Mouse (Mus musculus) lung, embryonic 16.5 days (tissue): ENCODE results near the gene Tbcd. TPM values are rescaled to one million over a fixed set of nuclear protein-coding genes. Genes with fewer than 3 reads are reported as not detected.

Source experiments
- ATAC-seq: fragments of 200-750 bp; cut with Nextera tagmentation; 2 replicates; pipeline ENCODE4 v1.8.0; 2017; ENCODE audit warnings: low read depth, mild to moderate bottlenecking, moderate library complexity
- H3K27ac ChIP-seq: fragments of 300-500 bp; sonication (generic); 2 replicates; pipeline ENCODE4 v1.5.1; 2014; ENCODE audit warnings: mild to moderate bottlenecking, control low read depth, low read length
- H3K27me3 ChIP-seq: fragments of 300-500 bp; sonication (generic); 2 replicates; pipeline ENCODE4 v1.6.1; 2014; ENCODE audit warnings: low read depth, low read length, mixed read lengths; ENCODE audit not compliant: control insufficient read depth, insufficient read depth
- H3K36me3 ChIP-seq: fragments of 300-500 bp; sonication (generic); 2 replicates; pipeline ENCODE4 v1.6.1; 2014; ENCODE audit warnings: low read length; ENCODE audit not compliant: control insufficient read depth, insufficient read depth
- H3K4me1 ChIP-seq: fragments of 300-500 bp; sonication (generic); replicated peaks from 2 replicates; pipeline ENCODE4 v1.6.1; 2014; ENCODE audit warnings: low read length, mixed read lengths; ENCODE audit not compliant: control insufficient read depth, insufficient read depth
- H3K4me2 ChIP-seq: fragments of 300-500 bp; sonication (generic); 2 replicates; pipeline ENCODE4 v1.6.1; 2014; ENCODE audit warnings: low read depth, low read length, control low read depth
- H3K4me3 ChIP-seq: fragments of 300-500 bp; sonication (generic); 2 replicates; pipeline ENCODE4 v1.5.1; 2014; ENCODE audit warnings: mild to moderate bottlenecking, low read length, control low read depth
- H3K9ac ChIP-seq: fragments of 300-500 bp; sonication (generic); 2 replicates; pipeline ENCODE4 v1.6.1; 2014; ENCODE audit warnings: low read length, control low read depth
- H3K9me3 ChIP-seq: fragments of 300-500 bp; sonication (generic); 2 replicates; pipeline ENCODE4 v1.6.1; 2016; ENCODE audit warnings: low read length; ENCODE audit not compliant: control insufficient read depth
- WGBS: fragments of 180-500 bp; shearing (Covaris S2); extraction: QIAGEN DNeasy Blood & Tissue Kit; methylation state at CpG from one replicate; pipeline ENCODE4 v1.1.7; 2014; 5-methylcytosine and 5-hydroxymethylcytosine counted together
- polyA plus RNA-seq: library from polyadenylated mRNA; unstranded; fragments of >200 nt; fragmentation: Nextera tagmentation; extraction: Ambion mirVana; gene quantifications from 2 replicates; pipeline ENCODE4 v1.2.1, GENCODE M21; 2015

Tbcd gene
- polyA plus RNA-seq, 1 experiment from 2014 or later = 31.6 TPM

GRCm38 (mm10) chr11:121564265-121564664 is 112.5 kb downstream of the Tbcd start:
- H3K4me2 ChIP-seq = no peak overlapping the region
- no peak for ATAC-seq
- WGBS = 93% methylated on average over 4 of the region's 4 CpGs

GRCm38 (mm10) chr11:121581856-121582255 is 130.1 kb downstream of the Tbcd start:
- ATAC-seq = no peak
- H3K36me3 ChIP-seq = peaks cover 5% of the 10 kb centered on the region; the same call in 1 of the 2 replicates

More at GRCm38 (mm10) chr11:121564265-121564664, 112.5 kb downstream of the Tbcd start:
- H3K36me3 ChIP-seq = no peaks in the 10 kb centered on the region
- no peak overlapping the region for H3K27ac ChIP-seq
- no peaks in the 10 kb centered on the region for H3K27me3 ChIP-seq
- H3K4me1 ChIP-seq = no peaks in the 10 kb centered on the region
- no peaks in the 10 kb centered on the region for H3K9me3 ChIP-seq
- H3K9ac ChIP-seq = no peak overlapping the region
- no peak overlapping the region for H3K4me3 ChIP-seq

GRCm38 (mm10) chr11:121597254-121597653 is 145.5 kb downstream of the Tbcd start:
- ATAC-seq = no peak
- Histone ChIP-seq H3K4me3 (no peak overlapping the region), H3K27ac (no peak overlapping the region)

More at GRCm38 (mm10) chr11:121581856-121582255, 130.1 kb downstream of the Tbcd start:
- H3K9ac ChIP-seq = no peak overlapping the region
- H3K27me3 ChIP-seq = no peaks in the 10 kb centered on the region
- H3K4me2 ChIP-seq = no peak overlapping the region
- H3K9me3 ChIP-seq = no peaks in the 10 kb centered on the region
- H3K27ac ChIP-seq = no peak overlapping the region
- H3K4me1 ChIP-seq = no peaks in the 10 kb centered on the region
- H3K4me3 ChIP-seq = no peak overlapping the region

GRCm38 (mm10) chr11:121601422-121601821 is 149.7 kb downstream of the Tbcd start:
- H3K9me3 ChIP-seq = no peaks in the 10 kb centered on the region
- H3K4me2 ChIP-seq = no peak overlapping the region
- no peak overlapping the region for H3K9ac ChIP-seq
- no peaks in the 10 kb centered on the region for H3K4me1 ChIP-seq
- no peak for ATAC-seq
- peaks cover 5% of the 10 kb centered on the region; the same call in 1 of the 2 replicates for H3K36me3 ChIP-seq
- no peaks in the 10 kb centered on the region for H3K27me3 ChIP-seq
- no peak overlapping the region for H3K27ac ChIP-seq
- 77% methylated on average over 3 of the region's 3 CpGs for WGBS
- H3K4me3 ChIP-seq = no peak overlapping the region

More at GRCm38 (mm10) chr11:121597254-121597653, 145.5 kb downstream of the Tbcd start:
- Histone ChIP-seq H3K36me3 (peaks cover 3% of the 10 kb centered on the region; the same call in 1 of the 2 replicates), H3K4me1 (no peaks in the 10 kb centered on the region), H3K27me3 (no peaks in the 10 kb centered on the region), H3K9ac (no peak overlapping the region), H3K4me2 (no peak overlapping the region), H3K9me3 (no peaks in the 10 kb centered on the region)
- 84% methylated on average over 6 of the region's 6 CpGs for WGBS

- no peak overlapping the region for H3K9ac ChIP-seq
- H3K4me2 ChIP-seq = no peak overlapping the region
- peaks cover 5% of the 10 kb centered on the region; the same call in 1 of the 2 replicates for H3K36me3 ChIP-seq
- no peaks in the 10 kb centered on the region for H3K27me3 ChIP-seq
- H3K9me3 ChIP-seq = no peaks in the 10 kb centered on the region
- no peak overlapping the region for H3K27ac ChIP-seq
- no peaks in the 10 kb centered on the region for H3K4me1 ChIP-seq
- ATAC-seq = no peak
- 94% methylated on average over 6 of the region's 6 CpGs for WGBS
- no peak overlapping the region for H3K4me3 ChIP-seq
Observed at GRCm38 (mm10) chr11:121605604-121606003, 153.9 kb downstream of the Tbcd start.

- H3K36me3 ChIP-seq = peaks cover 11% of the 10 kb centered on the region
- H3K4me2 ChIP-seq = no peak overlapping the region
- H3K4me1 ChIP-seq = no peaks in the 10 kb centered on the region
- no peak overlapping the region for H3K27ac ChIP-seq
- no peaks in the 10 kb centered on the region for H3K9me3 ChIP-seq
- H3K4me3 ChIP-seq = no peak overlapping the region
- H3K9ac ChIP-seq = no peak overlapping the region
- no peaks in the 10 kb centered on the region for H3K27me3 ChIP-seq
- ATAC-seq = no peak
Observed at GRCm38 (mm10) chr11:121610976-121611375, 159.2 kb downstream of the Tbcd start.

GRCm38 (mm10) chr11:121615961-121616485 is 164.3 kb downstream of the Tbcd start:
- Histone ChIP-seq H3K9ac (no peak overlapping the region), H3K4me3 (no peak overlapping the region), H3K4me1 (no peaks in the 10 kb centered on the region), H3K9me3 (no peaks in the 10 kb centered on the region), H3K27me3 (no peaks in the 10 kb centered on the region), H3K27ac (no peak overlapping the region), H3K36me3 (peaks cover 13% of the 10 kb centered on the region), H3K4me2 (no peak overlapping the region)
- ATAC-seq = no peak
- WGBS = 61% methylated on average over 3 of the region's 3 CpGs

GRCm38 (mm10) chr11:121616501-121616900 is 164.8 kb downstream of the Tbcd start:
- Histone ChIP-seq H3K27ac (no peak overlapping the region), H3K4me3 (no peak overlapping the region), H3K36me3 (peaks cover 13% of the 10 kb centered on the region), H3K4me1 (no peaks in the 10 kb centered on the region), H3K27me3 (no peaks in the 10 kb centered on the region), H3K9me3 (no peaks in the 10 kb centered on the region), H3K4me2 (no peak overlapping the region), H3K9ac (no peak overlapping the region)
- no peak for ATAC-seq

GRCm38 (mm10) chr11:121617371-121617770 is 165.6 kb downstream of the Tbcd start:
- Histone ChIP-seq H3K4me2 (no peak overlapping the region), H3K27ac (no peak overlapping the region), H3K9me3 (no peaks in the 10 kb centered on the region), H3K9ac (no peak overlapping the region), H3K4me3 (no peak overlapping the region), H3K36me3 (peaks cover 13% of the 10 kb centered on the region), H3K4me1 (no peaks in the 10 kb centered on the region), H3K27me3 (no peaks in the 10 kb centered on the region)
- ATAC-seq = no peak
- 85% methylated on average over 1 of the region's 1 CpGs for WGBS

- Histone ChIP-seq H3K36me3 (peaks cover 4% of the 10 kb centered on the region; the same call in 1 of the 2 replicates), H3K9me3 (no peaks in the 10 kb centered on the region), H3K4me1 (no peaks in the 10 kb centered on the region), H3K4me2 (no peak overlapping the region), H3K27ac (no peak overlapping the region), H3K9ac (no peak overlapping the region), H3K27me3 (no peaks in the 10 kb centered on the region), H3K4me3 (no peak overlapping the region)
- no peak for ATAC-seq
- WGBS = 82% methylated on average over 4 of the region's 4 CpGs
Observed at GRCm38 (mm10) chr11:121625007-121625406, 173.3 kb downstream of the Tbcd start.
